Mouse (Mus musculus) bone marrow, adult 2 months (tissue): Measurements from ENCODE around the gene Cdk5rap3.

Experiments used
- CTCF ChIP-seq: fragments of 200-500 bp; IDR thresholded peaks from 2 replicates; pipeline ENCODE4 v1.5.1; 2011; ENCODE audit warnings: low read length, control low read depth; ENCODE audit not compliant: control insufficient read depth, insufficient read depth
- POLR2A ChIP-seq: fragments of 200-500 bp; IDR thresholded peaks from 2 replicates; pipeline ENCODE4 v1.6.1; 2011; ENCODE audit warnings: low read depth, mild to moderate bottlenecking, control low read depth, low read length, borderline replicate concordance; ENCODE audit not compliant: control insufficient read depth

DNA sequence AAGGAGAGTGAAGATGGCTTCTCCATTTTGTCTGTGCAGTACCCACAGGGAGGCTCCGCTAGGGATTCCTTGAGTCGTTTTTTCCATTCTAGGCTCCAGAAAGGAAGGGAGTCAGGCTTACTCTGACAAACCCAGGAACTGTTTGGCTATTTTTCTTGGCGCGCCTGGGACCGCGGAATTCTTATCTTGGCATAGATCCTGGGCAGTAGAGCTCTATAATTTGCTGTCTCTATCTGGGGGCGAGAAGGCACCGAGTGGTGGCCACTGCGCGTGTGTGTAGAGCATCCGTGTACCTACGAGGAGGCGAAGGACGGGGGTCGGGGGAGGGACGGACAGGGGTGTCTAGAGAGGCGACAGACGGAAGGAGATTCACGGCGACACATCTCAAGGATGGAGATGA lies 54.9 kb downstream of the Cdk5rap3 start:
- TF ChIP-seq CTCF, result no peak
- no peak for TF ChIP-seq POLR2A
